Mouse (Mus musculus): Measurements from ENCODE around the gene Nxf1. TPM values are rescaled to one million over a fixed set of nuclear protein-coding genes. Genes with fewer than 3 reads are reported as not detected.

The Nxf1 gene
- total and polyA plus RNA-seq, 3 experiments, result 66.5 to 136 (median 101) TPM

GRCm38 (mm10) chr19:8818801-8819595 lies 62.1 kb downstream of the Nxf1 start, which contains the start of gene Ttc9c:
Ttc9c (minus strand) TSS chr19:8819333.
- peak within 1 kb of the TSS; percentile 93 for H3K4me2 ChIP-seq (ENCODE audit: insufficient read depth, low read depth, poor library complexity, severe bottlenecking)
- TF ChIP-seq IRF4 (IDR thresholded peaks at IDR 0.05; ENCODE audit: low read depth, low read length) (no peak; the same call in 1 of the 2 replicates), ZMIZ1 (IDR thresholded peaks at IDR 0.05; ENCODE audit: low read depth, low read length) (peak; percentile 92), MEF2A (IDR thresholded peaks at IDR 0.05; ENCODE audit: borderline replicate concordance, low read depth, low read length) (peak; percentile 14; the same call in 1 of the 2 replicates), ZNF384 (IDR thresholded peaks at IDR 0.05; ENCODE audit: low read depth, low read length) (peak; percentile 92), SIN3A (IDR thresholded peaks at IDR 0.05; ENCODE audit: low read length) (peak; percentile 95), POLR2AphosphoS2 (IDR thresholded peaks at IDR 0.05; ENCODE audit: low read depth, low read length) (no peak), JUND (conservative IDR thresholded peaks at IDR 0.05; ENCODE audit: low read depth, low read length) (no peak), PAX5 (IDR thresholded peaks at IDR 0.05; ENCODE audit: low read length) (no peak), ZKSCAN1 (IDR thresholded peaks at IDR 0.05; ENCODE audit: borderline replicate concordance, low read depth, low read length) (no peak), NELFE (IDR thresholded peaks at IDR 0.05; ENCODE audit: low read depth, low read length) (peak; percentile 91), NRF1 (IDR thresholded peaks at IDR 0.05; ENCODE audit: low read depth, low read length) (peak; percentile 49), ELF1 (IDR thresholded peaks at IDR 0.05; ENCODE audit: low read depth, low read length) (peak; percentile 75; the same call in 1 of the 2 replicates), CHD2 (IDR thresholded peaks at IDR 0.05; ENCODE audit: low read length) (peak; percentile 85), EP300 (IDR thresholded peaks at IDR 0.05; ENCODE audit: low read length) (no peak), MAX (IDR thresholded peaks at IDR 0.05; ENCODE audit: low read length) (peak; percentile 43), TBP (conservative IDR thresholded peaks at IDR 0.05; ENCODE audit: low read depth, low read length) (peak; percentile 80), JUN (IDR thresholded peaks at IDR 0.05; ENCODE audit: insufficient read depth, low read depth, low read length) (no peak), SMC3 (IDR thresholded peaks at IDR 0.05; ENCODE audit: low read depth, low read length) (peak; percentile 8; the same call in 1 of the 2 replicates), POLR2A (IDR thresholded peaks at IDR 0.05; ENCODE audit: low read depth, low read length) (peak; percentile 90), CHD1 (IDR thresholded peaks at IDR 0.05; ENCODE audit: low read depth, low read length) (peak; percentile 60; the same call in 1 of the 2 replicates), MAZ (IDR thresholded peaks at IDR 0.05; ENCODE audit: low read depth, low read length) (no peak), HCFC1 (IDR thresholded peaks at IDR 0.05; ENCODE audit: low read depth, low read length) (peak; percentile 72), ZC3H11A (IDR thresholded peaks at IDR 0.05; ENCODE audit: low read depth, low read length) (no peak), USF1 (IDR thresholded peaks at IDR 0.05; ENCODE audit: low read depth, low read length) (no peak), BHLHE40 (IDR thresholded peaks at IDR 0.05; ENCODE audit: low read depth, low read length) (peak; percentile 61), MXI1 (IDR thresholded peaks at IDR 0.05; ENCODE audit: low read depth, low read length) (no peak; the same call in 1 of the 2 replicates), E2F4 (IDR thresholded peaks at IDR 0.05; ENCODE audit: insufficient replicate concordance, low read depth, low read length) (peak; percentile 33; the same call in 1 of the 2 replicates), RAD21 (IDR thresholded peaks at IDR 0.05; ENCODE audit: low read depth, low read length) (no peak), MYC (IDR thresholded peaks at IDR 0.05; ENCODE audit: low read depth, low read length) (no peak), USF2 (conservative IDR thresholded peaks at IDR 0.05; ENCODE audit: low read depth, low read length) (no peak), UBTF (IDR thresholded peaks at IDR 0.05; ENCODE audit: low read depth, low read length) (no peak), KAT2A (IDR thresholded peaks at IDR 0.05; ENCODE audit: insufficient replicate concordance, low read length) (0 out of 2 replicates have a peak, but pooled peaks have one; percentile 65), MAFK (IDR thresholded peaks at IDR 0.05; ENCODE audit: insufficient replicate concordance, low read length) (no peak), TCF12 (IDR thresholded peaks at IDR 0.05; ENCODE audit: low read depth, low read length) (peak; percentile 89), ETS1 (conservative IDR thresholded peaks at IDR 0.05; ENCODE audit: low read depth, low read length) (peak; percentile 42), RCOR1 (conservative IDR thresholded peaks at IDR 0.05; ENCODE audit: low read depth, low read length) (no peak), CTCF (conservative IDR thresholded peaks at IDR 0.05 in 1 of 2, IDR thresholded peaks at IDR 0.05 in 1 of 2; ENCODE audit: low read depth in 2 of 2, low read length in 2 of 2) (no peak), GABPA (IDR thresholded peaks at IDR 0.05; ENCODE audit: insufficient replicate concordance, low read depth, low read length) (no peak)
- dilution Hi-C loops (cut with MboI; ENCODE audit: extremely low pct_ligation_motif_present, extremely low pct_unique_long_range_greater_than_20kb, low sequenced_read_pairs), result no loop called here
- peaks cover 31 to 46% of the 10 kb centered on the region in 2 experiments for H3K36me3 ChIP-seq (replicated peaks in 1 of 2; ENCODE audit: control insufficient read depth in 1 of 2, insufficient read depth in 1 of 2, low read length in 1 of 2)
- in situ Hi-C loops (cut with MboI; ENCODE audit: low pct_ligation_motif_present, low pct_unique_long_range_greater_than_20kb, low sequenced_read_pairs), result no loop called here
- peak; percentile 99 for DNase-seq (ENCODE audit: extremely low read depth)
- peaks cover 69% of the 10 kb centered on the region for H3K79me2 ChIP-seq (replicated peaks; ENCODE audit: control insufficient read depth, extremely low read depth, insufficient read depth, poor library complexity, severe bottlenecking)
- peak within 1 kb of the TSS; percentile 98 for H3K27ac ChIP-seq (ENCODE audit: insufficient read depth, low read depth)
- H3K27me3 ChIP-seq (replicated peaks), result no peaks in the 10 kb centered on the region
- no peaks in the 10 kb centered on the region for H3K9me3 ChIP-seq (replicated peaks; ENCODE audit: low read length)
- H3K4me3 ChIP-seq (replicated peaks in 1 of 3; ENCODE audit: low read depth in 2 of 3, low read length in 2 of 3, poor library complexity in 1 of 3), result peak within 1 kb of the TSS; percentile 96 to 98 (median 96)
- H3K9ac ChIP-seq (ENCODE audit: insufficient read depth, low read depth), result peak within 1 kb of the TSS; percentile 95
- peaks cover 10 to 40% of the 10 kb centered on the region in 2 experiments for H3K4me1 ChIP-seq (ENCODE audit: control insufficient read depth in 1 of 2, insufficient read depth in 2 of 2)

All from CH12.LX (cell line).